Mouse (Mus musculus) forelimb bud, embryonic 11.5 days (tissue): Measurements from ENCODE around the gene Mok.

Experiments used
- DNase-seq: peaks from one replicate; pipeline ENCODE4 v3.0.0-alpha.2; 2012; ENCODE audit warnings: low read depth, low spot score

Mok gene

DNA sequence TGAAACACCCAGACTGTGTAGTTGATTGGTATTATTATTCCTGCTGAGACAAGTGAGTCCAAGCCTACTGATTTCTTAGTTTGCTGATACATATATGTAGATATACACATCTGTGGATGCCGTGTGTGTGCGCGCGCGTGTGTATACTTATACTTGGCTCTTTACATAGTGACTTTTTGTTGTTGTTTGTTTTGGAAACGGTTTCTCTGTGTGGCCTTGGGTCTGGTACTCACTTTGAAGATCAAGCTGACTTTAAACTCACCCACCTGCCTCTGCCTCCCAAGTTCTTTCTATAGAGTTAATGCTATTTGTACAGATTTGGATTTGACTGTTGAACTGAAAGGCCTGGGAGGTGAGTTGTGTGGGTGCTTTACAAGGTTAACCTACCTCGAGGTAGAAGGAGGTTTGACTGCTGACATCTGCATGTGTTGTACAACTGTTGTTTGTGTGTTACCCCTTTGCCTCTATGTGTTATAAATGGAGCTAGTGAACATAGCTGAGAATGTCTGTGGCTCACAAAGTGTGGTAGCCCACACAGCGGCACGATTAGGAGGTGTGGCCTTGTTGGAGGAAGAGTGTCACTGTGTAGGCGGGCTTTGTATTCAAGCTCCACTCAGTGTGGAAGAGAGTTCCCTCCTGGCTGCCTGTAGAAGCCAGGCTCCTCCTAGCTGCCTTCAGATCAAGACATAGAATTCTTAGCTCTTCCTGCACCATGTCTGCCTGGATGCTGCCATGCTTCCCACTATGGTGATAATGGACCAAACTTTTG, 70.1 kb downstream of the Mok start:
- no peak for DNase-seq

DNA sequence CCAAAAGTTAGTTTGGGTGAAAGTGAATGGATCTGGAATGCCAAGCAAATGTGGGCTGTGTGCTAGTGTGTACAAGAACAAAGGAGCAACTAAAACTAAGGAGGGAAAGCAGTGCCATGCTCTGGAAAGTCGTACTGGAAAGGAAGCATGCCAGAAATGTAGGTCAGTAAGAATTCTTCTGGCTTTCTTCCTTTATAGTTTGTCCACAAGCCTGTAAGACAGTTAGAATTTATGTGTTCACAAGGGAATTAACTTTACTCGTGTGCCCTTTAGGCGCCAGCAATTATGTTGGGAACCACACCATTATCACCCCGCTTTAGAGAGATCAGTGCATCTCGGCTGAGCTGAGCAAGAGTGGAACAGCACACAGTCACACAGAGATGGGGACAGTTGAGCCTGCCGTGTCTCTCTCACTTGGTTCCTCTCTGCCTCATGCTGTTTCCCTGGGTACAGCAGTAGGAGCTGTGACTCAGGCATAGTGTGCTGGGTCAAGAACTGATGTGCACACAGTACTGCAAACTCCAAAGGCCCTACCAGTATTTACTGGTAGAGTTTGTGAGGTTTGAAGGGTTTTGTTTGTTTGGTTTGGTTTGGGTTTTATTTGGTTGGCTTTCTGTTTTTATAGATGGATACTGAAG, 71.0 kb downstream of the Mok start:
- no peak for DNase-seq

DNA sequence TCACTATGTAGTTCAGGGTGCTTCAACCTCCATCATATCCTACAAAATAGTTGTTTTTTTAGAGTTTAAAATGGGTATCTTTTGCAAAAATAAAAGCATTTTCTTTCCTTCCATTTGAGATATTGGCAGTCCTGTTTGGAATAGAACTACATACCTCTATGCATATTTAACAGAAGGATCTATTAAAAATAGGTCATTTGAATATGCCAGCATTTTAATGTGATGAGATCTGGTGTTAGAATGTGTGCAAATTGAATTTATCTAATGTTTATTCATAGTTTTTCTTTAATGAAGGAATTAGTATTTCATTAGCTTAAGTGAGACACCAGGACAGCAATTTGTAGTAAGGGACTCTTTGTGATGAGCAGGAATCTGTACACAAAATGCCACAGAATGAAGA, 72.2 kb downstream of the Mok start:
- no peak for DNase-seq

- DNase-seq: no peak
Observed at GRCm38 (mm10) chr12:110764531-110764930, 76.2 kb downstream of the Mok start.

GRCm38 (mm10) chr12:110762321-110762720, 78.4 kb downstream of the Mok start:
- DNase-seq: no peak

- DNase-seq: no peak
Observed at GRCm38 (mm10) chr12:110758932-110759331, 81.8 kb downstream of the Mok start.
